Mouse (Mus musculus) spleen, adult 2 months (tissue): Measurements from ENCODE around the gene Spock2. TPM values are rescaled to one million over a fixed set of nuclear protein-coding genes. Genes with fewer than 3 reads are reported as not detected.

Experiments used
- DNase-seq, 2 experiments: peaks; one replicate each; pipeline versions ENCODE4 v3.0.0 to v3.0.0-alpha.2; 2012 to 2021; ENCODE audit warnings: low spot score in 2 of 2, low read depth in 1 of 2
- H3K27ac ChIP-seq: fragments of 200-500 bp; 2 replicates; pipeline ENCODE4 v1.5.1; 2012; ENCODE audit warnings: low read length, inconsistent platforms; ENCODE audit not compliant: insufficient read depth
- H3K27me3 ChIP-seq: fragments of 200-500 bp; 2 replicates; pipeline ENCODE4 v1.6.1; 2012; ENCODE audit warnings: mild to moderate bottlenecking, moderate library complexity, low read length, inconsistent platforms; ENCODE audit not compliant: control insufficient read depth, insufficient read depth
- H3K36me3 ChIP-seq: fragments of 200-500 bp; 2 replicates; pipeline ENCODE4 v1.6.1; 2012; ENCODE audit warnings: mild to moderate bottlenecking, low read length, inconsistent platforms; ENCODE audit not compliant: control insufficient read depth, insufficient read depth
- H3K4me1 ChIP-seq: fragments of 200-500 bp; 2 replicates; pipeline ENCODE4 v1.6.1; 2011; ENCODE audit warnings: inconsistent platforms; ENCODE audit not compliant: control insufficient read depth, insufficient read depth, insufficient read length
- H3K4me3 ChIP-seq: fragments of 200-500 bp; 2 replicates; pipeline ENCODE4 v1.5.1; 2011; ENCODE audit warnings: mild to moderate bottlenecking, inconsistent platforms; ENCODE audit not compliant: insufficient read depth, insufficient read length; ENCODE audit errors: extremely low read depth
- CTCF ChIP-seq: fragments of 200-500 bp; IDR thresholded peaks from 2 replicates; pipeline ENCODE4 v1.5.1; 2011; ENCODE audit warnings: mild to moderate bottlenecking, inconsistent platforms; ENCODE audit not compliant: insufficient read depth, insufficient read length, insufficient replicate concordance; ENCODE audit errors: extremely low read depth
- POLR2A ChIP-seq: fragments of 200-500 bp; IDR thresholded peaks from 2 replicates; pipeline ENCODE4 v1.6.1; 2011; ENCODE audit warnings: low read depth, low read length, inconsistent platforms
- WGBS: fragments of 180-500 bp; shearing (Covaris S2); methylation state at CpG from one replicate; pipeline ENCODE4 v1.1.7; 2018; 5-methylcytosine and 5-hydroxymethylcytosine counted together
- polyA plus RNA-seq: library from polyadenylated mRNA; depleted of rRNA; stranded (reverse); fragments of >200 nt; gene quantifications from 2 replicates; pipeline ENCODE4 v1.2.3, GENCODE M21; 2012; rRNA removed

Gene Spock2
- 2.4 and 2.7 TPM in 2 replicates for polyA plus RNA-seq

- H3K4me1 ChIP-seq: peaks cover 12% of the 10 kb centered on the region
- no peak within 1 kb of the TSS for H3K27ac ChIP-seq
- no peaks in the 10 kb centered on the region for H3K36me3 ChIP-seq
- WGBS: 2% methylated on average over 22 of the region's 22 CpGs
- peaks cover 19% of the 10 kb centered on the region for H3K27me3 ChIP-seq
- DNase-seq: no peak
- H3K4me3 ChIP-seq: peak within 1 kb of the TSS; percentile 48
- TF ChIP-seq POLR2A: no peak
- no peak for TF ChIP-seq CTCF
Measured at GRCm38 (mm10) chr10:60106146-60106530, at the start of gene Spock2. TSS of gene Spock2 (plus strand) at chr10:60106219.

- Histone ChIP-seq H3K36me3 (peaks cover 4% of the 10 kb centered on the region; the same call in 1 of the 2 replicates), H3K4me3 (no peak overlapping the region), H3K4me1 (peaks cover 2% of the 10 kb centered on the region; the same call in 1 of the 2 replicates), H3K27me3 (no peaks in the 10 kb centered on the region), H3K27ac (no peak overlapping the region)
- no peak for TF ChIP-seq CTCF
- no peak for TF ChIP-seq POLR2A
- DNase-seq: no peak
- WGBS: 72% methylated on average over 5 of the region's 5 CpGs
Measured at GRCm38 (mm10) chr10:60062173-60062572, 43.8 kb upstream of the Spock2 start.

- Histone ChIP-seq H3K4me3 (no peak overlapping the region), H3K27me3 (no peaks in the 10 kb centered on the region), H3K27ac (no peak overlapping the region), H3K36me3 (peaks cover 3% of the 10 kb centered on the region; the same call in 1 of the 2 replicates), H3K4me1 (peaks cover 2% of the 10 kb centered on the region; the same call in 1 of the 2 replicates)
- WGBS: 90% methylated on average over 5 of the region's 5 CpGs
- TF ChIP-seq CTCF: no peak
- no peak for TF ChIP-seq POLR2A
- DNase-seq: no peak
Measured at GRCm38 (mm10) chr10:60062931-60063330, 43.1 kb upstream of the Spock2 start.

GRCm38 (mm10) chr10:60066524-60066923, 39.5 kb upstream of the Spock2 start:
- DNase-seq: peak; percentile 17 to 31
- TF ChIP-seq POLR2A: no peak
- TF ChIP-seq CTCF: peak; percentile 69; the same call in 1 of the 2 replicates
- 86% methylated on average over 3 of the region's 3 CpGs for WGBS

GRCm38 (mm10) chr10:60075159-60075558, 30.9 kb upstream of the Spock2 start:
- no peaks in the 10 kb centered on the region for H3K27me3 ChIP-seq
- TF ChIP-seq CTCF (no peak), POLR2A (no peak)
- no peaks in the 10 kb centered on the region for H3K36me3 ChIP-seq
- DNase-seq: no peak
- no peak overlapping the region for H3K27ac ChIP-seq
- peaks cover 1% of the 10 kb centered on the region; the same call in 1 of the 2 replicates for H3K4me1 ChIP-seq
- H3K4me3 ChIP-seq: no peak overlapping the region
- 93% methylated on average over 1 of the region's 1 CpGs for WGBS

More at GRCm38 (mm10) chr10:60066524-60066923, 39.5 kb upstream of the Spock2 start:
- H3K4me3 ChIP-seq: no peak overlapping the region
- H3K27me3 ChIP-seq: no peaks in the 10 kb centered on the region
- no peak overlapping the region for H3K27ac ChIP-seq
- H3K36me3 ChIP-seq: 0 out of 2 replicates have a peak, but pooled peaks cover 1% of the 10 kb centered on the region
- peaks cover 2% of the 10 kb centered on the region; the same call in 1 of the 2 replicates for H3K4me1 ChIP-seq

GRCm38 (mm10) chr10:60077226-60077625, 28.8 kb upstream of the Spock2 start:
- no peak overlapping the region for H3K4me3 ChIP-seq
- TF ChIP-seq POLR2A (no peak), CTCF (no peak)
- no peak for DNase-seq
- 93% methylated on average over 7 of the region's 7 CpGs for WGBS
- no peaks in the 10 kb centered on the region for H3K36me3 ChIP-seq
- no peak overlapping the region for H3K27ac ChIP-seq
- peaks cover 18% of the 10 kb centered on the region; the same call in 1 of the 2 replicates for H3K4me1 ChIP-seq
- no peaks in the 10 kb centered on the region for H3K27me3 ChIP-seq
